Mouse (Mus musculus) monocyte, adult 5-6 weeks (primary cell): ENCODE data around the gene Tbc1d25. TPM values are rescaled to one million over a fixed set of nuclear protein-coding genes. Genes with fewer than 3 reads are reported as not detected.

Source experiments
- ATAC-seq: fragments of 153-309, 156-312 bp; replicated peaks from 2 replicates; pipeline ENCODE4 v1.8.0; 2017; ENCODE audit warnings: mild to moderate bottlenecking; ENCODE audit not compliant: low TSS enrichment, insufficient number of reproducible peaks, severe bottlenecking, poor library complexity, low FRiP score
- total RNA-seq: library from RNA; stranded (forward); fragments of 200-1000, 200-491, 200-594 nt; gene quantifications from 3 replicates; pipeline ENCODE4 v1.2.3, GENCODE M21; 2017

The Tbc1d25 gene
- total RNA-seq, 1 experiment from 2014 or later: 3.3 TPM

- no peak for ATAC-seq
Measured at GRCm38 (mm10) chrX:8123821-8124470, 52.0 kb downstream of the Tbc1d25 start.

- no peak for ATAC-seq
Measured at GRCm38 (mm10) chrX:8117264-8117663, 58.7 kb downstream of the Tbc1d25 start.

GRCm38 (mm10) chrX:8115275-8115674 lies 60.7 kb downstream of the Tbc1d25 start:
- ATAC-seq: no peak

GRCm38 (mm10) chrX:8105019-8105418 lies 71.0 kb downstream of the Tbc1d25 start:
- no peak for ATAC-seq

Other genes starting within 250 kb of the Tbc1d25 start
- not detected in 3 replicates for gene Eras, start 247.6 kb downstream of the Tbc1d25 start, total RNA-seq
- 3.3 to 4.6 TPM (median 4.1 TPM) in 3 replicates for gene Hdac6, start 228.3 kb downstream of the Tbc1d25 start, total RNA-seq
- gene Gata1, start 198.1 kb downstream of the Tbc1d25 start, total RNA-seq: 1.4 to 17.9 TPM (median 3.3 TPM) in 3 replicates
- gene Glod5, start 157.7 kb downstream of the Tbc1d25 start, total RNA-seq: not detected in 3 replicates
- 19.0 to 19.7 TPM (median 19.1 TPM) in 3 replicates for gene Suv39h1, start 101.4 kb downstream of the Tbc1d25 start, total RNA-seq
- gene Was, start 85.7 kb downstream of the Tbc1d25 start, total RNA-seq: 129 to 156 TPM (median 134 TPM) in 3 replicates
- 22.2 to 44.8 TPM (median 28.6 TPM) in 3 replicates for gene Wdr13, start 43.3 kb downstream of the Tbc1d25 start, total RNA-seq
- 767 to 1,158 TPM (median 1,044 TPM) in 3 replicates for gene Rbm3, start 30.3 kb downstream of the Tbc1d25 start, total RNA-seq
- gene Ebp, start 17.3 kb upstream of the Tbc1d25 start, total RNA-seq: 88.6 to 117 TPM (median 97.4 TPM) in 3 replicates
- gene Porcn, start 30.3 kb upstream of the Tbc1d25 start, total RNA-seq: 3.1 TPM in 1 of 3 replicates, not detected in the others
- gene Ftsj1, start 76.2 kb upstream of the Tbc1d25 start, total RNA-seq: 6.1 to 10.3 TPM (median 7.9 TPM) in 3 replicates
- gene Slc38a5, start 95.0 kb upstream of the Tbc1d25 start, total RNA-seq: not detected in 3 replicates
- not detected in 3 replicates for gene Ssxb10, start 151.2 kb upstream of the Tbc1d25 start, total RNA-seq
- gene Ssxb9, start 190.8 kb upstream of the Tbc1d25 start, total RNA-seq: not detected in 3 replicates
- gene Ssxb1, start 237.1 kb upstream of the Tbc1d25 start, total RNA-seq: not detected in 3 replicates